Mouse (Mus musculus): ENCODE measurements around the gene Ppil2.

Gene Ppil2

DNA sequence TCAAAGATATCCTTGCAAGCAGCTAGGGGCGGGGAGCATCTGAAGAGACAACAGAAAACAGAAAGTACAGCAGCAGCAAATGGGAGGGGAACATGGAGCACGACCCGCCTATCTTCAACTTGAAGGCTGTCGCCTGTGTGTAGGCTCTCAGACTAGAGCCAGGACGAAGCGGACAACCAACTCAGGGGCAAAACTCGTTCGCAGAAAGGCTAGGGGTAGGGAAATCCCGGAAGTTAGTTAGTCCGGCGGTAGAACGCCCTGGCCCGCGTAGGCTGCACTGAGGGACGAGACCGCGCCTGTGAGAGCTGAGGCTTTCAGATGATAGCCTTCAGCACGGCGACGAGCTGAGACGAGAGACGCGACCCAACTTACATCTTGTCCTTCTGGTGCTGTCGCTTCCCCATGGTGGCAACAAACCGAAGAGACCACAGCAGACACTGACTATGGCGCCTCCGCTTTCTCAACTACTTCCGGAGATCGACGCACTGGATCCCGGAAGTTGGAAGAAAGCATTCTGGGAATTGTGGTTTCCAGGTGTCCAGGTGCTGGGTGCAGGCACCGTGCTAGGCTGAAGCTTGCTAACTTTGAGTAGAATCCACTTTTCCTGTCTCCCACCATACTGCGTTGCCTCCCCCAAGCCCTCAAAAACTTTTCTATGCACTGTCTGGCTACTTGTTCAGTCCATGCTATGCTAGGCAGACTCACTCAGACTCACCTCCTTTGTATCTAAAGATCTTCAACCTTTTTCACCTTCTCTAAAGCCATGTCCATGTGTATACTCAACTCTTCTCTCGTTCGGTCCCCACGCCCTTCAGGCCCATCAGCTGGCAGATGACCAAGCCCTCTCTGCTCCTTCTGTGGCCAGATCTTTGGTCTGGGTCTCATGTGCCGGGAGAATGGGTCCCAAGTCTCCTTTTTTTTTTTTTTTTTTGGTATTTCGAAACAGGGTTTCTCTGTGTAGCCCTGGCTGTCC is at the start of gene Ppil2:
Gene Ppil2 (minus strand): TSS at position 487 of the 973 bp plus-strand sequence.
- peak; percentile 75 to 81 for DNase-seq

- DNase-seq, result no peak
Measured at GRCm38 (mm10) chr16:17154346-17154745, 43.3 kb upstream of the Ppil2 start.

DNA sequence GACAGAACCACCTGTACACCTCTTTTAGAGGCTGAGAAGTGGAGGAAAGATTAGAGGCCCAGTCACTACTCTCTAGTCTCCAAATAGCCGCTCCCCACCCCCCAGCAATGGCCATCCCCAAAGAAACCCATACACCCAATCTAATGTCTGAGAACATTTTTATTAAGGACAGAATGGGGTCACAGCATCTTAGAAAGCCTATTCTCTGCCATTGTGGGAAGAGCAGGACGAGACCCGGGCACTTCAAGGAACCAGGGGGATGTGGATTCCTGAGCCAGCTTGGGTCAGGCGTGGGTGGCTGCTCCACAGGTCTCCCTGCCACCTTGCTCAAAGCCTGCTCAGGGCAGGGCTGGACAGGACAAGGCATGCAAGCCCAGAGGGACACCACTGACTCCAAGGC is 40.8 kb upstream of the Ppil2 start:
- DNase-seq, result no peak

DNA sequence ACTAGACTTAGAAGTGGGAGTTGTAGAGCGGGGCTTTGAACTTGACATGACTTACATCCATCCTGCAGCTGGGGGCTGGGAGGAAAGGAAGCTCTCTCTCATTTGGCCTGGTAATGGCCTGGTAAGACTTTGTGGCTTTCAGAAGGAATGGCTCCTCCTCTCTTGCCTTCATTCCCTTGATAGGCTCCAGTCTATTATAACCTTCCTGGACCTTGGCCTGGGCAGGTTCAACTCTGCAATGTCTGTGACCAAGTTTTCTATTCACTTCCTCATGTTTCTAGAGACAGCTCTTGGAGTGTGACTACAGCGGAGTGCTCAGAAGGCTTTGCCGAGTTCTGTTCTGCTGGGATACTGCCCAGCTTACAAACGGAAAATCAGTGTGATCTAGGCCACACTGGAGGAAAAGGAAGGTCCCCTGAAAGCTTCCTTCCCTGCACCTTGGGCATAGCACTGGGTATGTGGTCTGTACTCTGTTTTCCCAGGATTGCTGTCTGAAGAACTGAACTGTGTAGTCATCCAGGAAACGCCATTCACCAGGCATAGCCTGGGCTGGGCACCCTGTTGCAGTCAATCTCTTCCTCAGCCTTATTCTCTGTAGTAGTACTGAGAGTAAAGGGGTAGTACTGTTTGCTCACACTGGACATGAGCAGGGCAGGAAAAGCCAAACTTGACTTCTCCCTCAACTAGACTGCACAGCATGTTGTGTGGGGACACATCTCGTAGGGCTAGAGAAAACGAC is 39.6 kb upstream of the Ppil2 start:
- DNase-seq, result no peak

- peak in 1 of 2 experiments; percentile 28 for DNase-seq
Measured at GRCm38 (mm10) chr16:17148084-17148483, 37.0 kb upstream of the Ppil2 start.

DNA sequence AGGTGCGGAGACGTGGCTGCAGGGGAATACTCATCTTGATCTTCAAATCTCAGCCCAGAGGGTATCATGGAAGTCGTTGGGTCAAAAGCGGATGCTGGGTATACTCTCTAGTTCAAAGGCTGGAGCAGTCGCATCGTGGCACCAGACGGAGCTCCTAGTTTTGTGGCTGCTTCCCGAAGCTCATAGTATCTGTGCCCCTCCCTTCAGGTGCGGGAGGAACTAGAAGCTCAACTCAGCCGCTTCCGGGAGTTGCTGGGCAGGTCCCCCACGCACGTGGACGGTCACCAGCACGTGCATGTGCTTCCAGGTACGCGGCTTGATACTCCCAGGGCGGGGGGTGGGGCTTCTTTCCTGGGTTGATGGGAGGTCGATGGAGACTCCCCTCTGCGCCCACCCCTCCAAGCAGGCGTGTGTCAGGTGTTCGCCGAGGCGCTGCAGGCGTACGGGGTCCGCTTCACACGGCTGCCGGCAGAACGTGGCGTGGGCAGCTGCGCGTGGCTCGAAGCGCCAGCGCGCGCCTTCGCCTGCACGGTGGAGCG is 36.4 kb upstream of the Ppil2 start:
- peak in 1 of 2 experiments; percentile 27 for DNase-seq

GRCm38 (mm10) chr16:17146772-17147235 is 35.7 kb upstream of the Ppil2 start, which contains the start of gene Ccdc116:
TSS of gene Ccdc116 (minus strand) at chr16:17147229.
- peak; percentile 84 to 89 for DNase-seq

DNA sequence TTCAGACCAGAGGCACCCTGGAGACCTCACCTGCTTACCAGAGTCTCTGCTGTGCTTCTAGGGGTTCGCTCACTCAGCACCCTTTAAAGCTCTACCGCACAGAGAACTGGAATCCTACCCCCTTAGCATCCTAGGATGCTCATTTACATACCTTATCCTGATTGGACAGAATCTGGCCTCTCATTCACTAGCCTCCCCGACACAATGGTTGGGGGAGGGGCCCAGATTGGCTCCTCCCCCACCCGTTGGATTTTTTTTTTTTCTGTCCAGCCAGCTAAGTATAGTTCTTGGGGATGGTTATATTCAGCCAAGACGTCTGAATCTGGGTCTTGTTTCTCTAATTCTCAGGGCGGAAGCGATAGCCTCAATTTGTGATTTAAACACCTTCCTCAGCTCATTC is 33.3 kb upstream of the Ppil2 start, which contains the start of gene Ydjc:
Gene Ydjc (plus strand): TSS at position 283 of the 400 bp plus-strand sequence.
- DNase-seq, result no peak

DNA sequence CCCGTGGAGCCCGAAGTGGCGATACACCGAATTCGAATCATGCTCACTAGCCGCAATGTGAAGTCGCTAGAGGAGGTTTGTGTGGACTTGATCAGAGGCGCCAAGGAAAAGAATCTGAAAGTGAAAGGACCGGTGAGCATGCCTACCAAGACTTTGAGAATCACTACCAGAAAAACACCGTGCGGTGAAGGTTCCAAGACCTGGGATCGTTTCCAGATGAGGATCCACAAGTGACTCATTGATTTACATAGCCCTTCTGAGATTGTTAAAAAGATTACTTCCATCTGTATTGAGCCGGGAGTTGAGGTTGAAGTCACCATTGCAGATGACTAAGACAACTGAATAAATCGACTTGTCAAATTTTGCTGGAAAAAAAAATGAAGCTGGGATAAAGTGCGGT is 26.3 kb upstream of the Ppil2 start:
- no peak for DNase-seq

GRCm38 (mm10) chr16:17132906-17133200 is 21.8 kb upstream of the Ppil2 start:
- DNase-seq, result peak in 1 of 2 experiments; percentile 36

DNA sequence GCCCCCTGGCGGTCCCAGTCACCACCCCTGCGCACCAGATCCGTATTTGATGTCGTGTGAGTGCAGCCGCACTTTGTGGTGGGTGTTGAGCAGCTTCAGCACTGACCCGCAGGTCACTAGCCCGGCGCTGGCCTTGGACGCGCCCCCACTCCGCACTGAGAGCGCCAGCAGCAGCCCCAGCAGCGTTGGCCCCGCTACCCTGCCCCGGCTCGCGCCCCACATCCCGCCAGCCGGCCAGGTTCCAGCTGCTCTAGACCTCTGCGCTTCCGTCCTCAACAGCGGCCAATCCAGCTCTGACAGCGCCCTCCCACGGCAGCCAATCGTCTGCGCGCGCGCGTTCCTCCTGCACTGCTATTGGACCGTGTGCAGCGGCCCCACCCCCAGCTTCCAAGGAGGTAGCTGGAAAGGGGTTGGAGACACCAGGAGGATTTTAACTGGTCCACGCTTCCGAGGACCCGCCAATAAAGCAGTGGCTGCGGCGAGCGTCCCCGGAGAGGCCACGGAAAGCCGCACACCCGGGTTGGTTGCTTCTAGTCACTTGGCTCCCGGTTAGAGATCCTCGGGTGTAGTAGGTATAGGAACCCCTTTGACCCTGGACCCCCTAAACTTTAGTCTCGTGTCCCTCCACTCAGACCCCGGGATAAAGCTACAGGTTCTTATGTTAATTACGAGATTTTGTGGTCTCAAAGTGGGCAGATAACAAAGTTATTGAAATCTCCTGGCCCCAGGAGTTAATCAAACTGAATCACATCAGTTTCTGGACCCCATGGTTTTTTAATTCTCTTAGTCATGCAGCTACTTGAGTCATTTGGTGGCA is 21.2 kb upstream of the Ppil2 start, which contains the start of gene Sdf2l1:
Gene Sdf2l1 (minus strand): TSS at position 295 of the 817 bp plus-strand sequence.
- peak; percentile 99 for DNase-seq

DNA sequence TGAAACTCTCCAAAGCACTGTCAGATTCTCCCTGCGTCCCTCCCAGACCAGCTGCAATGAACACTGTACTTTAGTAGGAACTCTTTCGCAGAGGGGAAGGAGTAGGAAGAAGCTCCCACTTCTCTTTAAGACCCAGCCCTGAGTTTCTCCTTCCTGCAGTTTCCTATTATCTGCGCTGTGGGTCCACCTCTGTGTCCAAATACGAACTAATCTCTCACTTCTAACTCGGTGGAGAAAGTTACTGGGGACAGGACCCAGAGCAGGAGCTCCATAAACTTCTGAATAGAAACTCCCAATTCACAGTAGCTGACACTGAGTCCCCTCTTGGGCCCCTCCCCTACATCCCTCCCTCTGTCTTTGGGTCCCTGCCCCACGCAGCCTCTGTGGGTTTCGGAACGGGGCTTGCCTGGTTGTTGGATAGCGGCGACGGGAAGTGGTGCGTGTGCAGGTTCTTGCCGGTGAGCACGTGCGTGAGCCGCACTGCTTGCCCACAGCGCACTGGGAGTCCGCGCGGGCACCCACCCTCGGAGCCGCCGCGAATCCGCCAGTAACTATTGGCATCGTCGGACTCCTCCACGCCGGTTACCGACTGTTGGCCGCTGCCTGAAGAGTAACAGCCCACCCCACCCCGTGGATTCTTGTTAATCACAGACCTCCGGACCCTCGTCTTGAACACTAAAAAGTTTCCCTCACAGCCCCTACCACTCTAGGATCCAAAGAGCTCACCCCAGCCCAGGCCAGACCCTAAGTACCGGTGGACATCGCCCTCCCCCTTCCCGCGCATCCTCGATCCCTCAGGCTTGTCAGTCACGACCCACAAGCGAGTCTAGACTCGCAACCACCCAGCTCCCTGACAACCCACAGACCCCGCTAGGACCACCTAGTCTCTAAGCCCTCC is 20.4 kb upstream of the Ppil2 start:
- DNase-seq, result peak; percentile 45 to 57

- DNase-seq, result peak in 1 of 2 experiments; percentile 43
Measured at GRCm38 (mm10) chr16:17127292-17127691, 16.2 kb upstream of the Ppil2 start.

- DNase-seq, result peak; percentile 62 to 65
Measured at GRCm38 (mm10) chr16:17124871-17125520, 13.9 kb upstream of the Ppil2 start, which contains the start of gene 2610318N02Rik. TSS of gene 2610318N02Rik (minus strand) at chr16:17125167.

GRCm38 (mm10) chr16:17124119-17124870 is 13.2 kb upstream of the Ppil2 start:
- no peak for DNase-seq

GRCm38 (mm10) chr16:17121569-17121968 is 10.5 kb upstream of the Ppil2 start:
- DNase-seq, result no peak

GRCm38 (mm10) chr16:17117309-17117799 is 6.3 kb upstream of the Ppil2 start:
- no peak for DNase-seq

DNA sequence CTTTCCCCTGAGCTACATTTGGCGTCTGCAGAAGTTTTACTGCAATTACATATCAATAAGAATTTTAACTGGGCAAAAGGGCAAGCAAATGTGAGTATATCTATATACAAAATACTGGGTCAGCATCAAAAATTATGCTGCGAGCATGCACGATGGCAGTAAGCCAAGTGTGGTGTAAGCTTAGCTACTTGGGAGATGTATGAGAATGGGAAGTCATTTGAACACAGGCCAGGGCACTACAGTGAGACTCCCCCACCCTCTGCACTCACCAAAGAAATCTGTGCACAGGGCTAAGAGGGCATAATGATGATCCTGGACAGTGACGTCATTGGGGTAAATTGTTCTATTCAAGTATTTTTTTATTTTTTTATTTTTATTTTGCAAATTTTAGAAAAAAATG is 6.5 kb downstream of the Ppil2 start:
- DNase-seq, result no peak

DNA sequence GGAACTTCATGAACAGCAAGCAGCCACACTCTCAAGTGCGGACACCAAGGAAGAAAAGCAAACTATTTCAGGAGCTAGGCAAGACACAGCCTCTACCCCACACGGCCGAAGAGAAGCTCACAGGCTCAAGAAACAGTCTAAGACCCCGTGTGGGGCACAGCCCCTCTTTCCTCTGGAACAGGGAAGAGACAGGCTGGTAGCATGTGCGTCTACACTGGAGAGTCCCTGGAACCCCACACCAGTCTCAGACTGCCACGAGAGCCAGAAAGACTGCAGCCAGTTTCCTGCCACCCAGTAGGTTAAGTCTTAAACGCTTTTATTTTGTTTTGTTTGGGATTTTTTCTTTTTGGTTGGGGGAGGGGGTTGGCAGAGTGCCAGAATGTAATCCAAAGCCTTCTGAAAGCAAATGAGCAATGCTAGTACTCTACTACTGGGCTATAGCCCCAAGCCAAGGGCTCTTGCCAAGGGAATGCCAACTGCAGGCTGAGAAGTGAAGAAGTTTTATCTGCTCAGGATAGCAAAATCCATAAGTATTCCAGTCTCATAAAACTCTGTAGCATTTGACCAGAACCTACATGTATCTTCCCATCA is 8.3 kb downstream of the Ppil2 start:
- DNase-seq, result no peak
